Mouse (Mus musculus) heart, postnatal 36 days (tissue): ENCODE results near the gene Slc22a15. TPM values are rescaled to one million over a fixed set of nuclear protein-coding genes. Genes with fewer than 3 reads are reported as not detected.

Source experiments
- DNase-seq, 2 experiments: peaks; one replicate each; pipeline ENCODE4 v3.0.0; 2021 to 2022
- intact Hi-C: fragments of 180-260 bp; cut with DNase I; formaldehyde crosslinking; loops from one replicate; pipeline ENCODE4 v1.15.1; 2025
- total RNA-seq, 2 experiments: library from RNA; stranded (reverse); gene quantifications; 2 replicates each; pipeline ENCODE4 v1.2.3; 2021

Slc22a15 gene
- total RNA-seq, 2 experiments from 2014 or later, result 2.5 to 2.8 TPM

GRCm38 (mm10) chr3:101873061-101873675, 51.1 kb downstream of the Slc22a15 start:
- no peak for DNase-seq
- intact Hi-C loops, result no loop called here

DNA sequence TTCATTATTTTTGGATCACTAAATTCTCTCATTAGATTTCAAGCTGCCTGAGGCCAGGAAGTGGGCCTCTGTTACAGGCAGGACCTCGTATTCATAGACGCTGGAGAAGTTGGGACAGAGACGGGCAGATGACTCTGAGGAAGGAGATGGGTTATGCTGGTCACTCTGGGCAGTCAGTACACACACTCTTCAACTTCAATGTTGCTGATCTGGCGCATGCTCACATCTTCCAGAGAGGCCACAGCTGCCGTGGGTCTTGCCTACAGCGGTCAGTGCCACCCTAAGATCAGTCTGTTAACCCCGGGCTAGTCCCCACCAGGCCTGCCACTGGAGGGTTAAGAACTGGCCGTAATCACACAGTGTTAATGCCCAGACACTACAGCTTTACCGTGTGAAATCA, 52.3 kb downstream of the Slc22a15 start:
- intact Hi-C loops, result no loop called here
- DNase-seq, result no peak

- DNase-seq, result no peak
- intact Hi-C loops, result no loop called here
Observed at GRCm38 (mm10) chr3:101867001-101867421, 57.2 kb downstream of the Slc22a15 start.

GRCm38 (mm10) chr3:101861856-101862255, 62.4 kb downstream of the Slc22a15 start:
- DNase-seq, result no peak

GRCm38 (mm10) chr3:101860151-101860550, 64.1 kb downstream of the Slc22a15 start:
- no peak for DNase-seq
- intact Hi-C loops, result no loop called here

More at GRCm38 (mm10) chr3:101861856-101862255, 62.4 kb downstream of the Slc22a15 start:
- intact Hi-C loops, result no loop called here

GRCm38 (mm10) chr3:101859740-101860139, 64.5 kb downstream of the Slc22a15 start:
- intact Hi-C loops, result no loop called here

DNA sequence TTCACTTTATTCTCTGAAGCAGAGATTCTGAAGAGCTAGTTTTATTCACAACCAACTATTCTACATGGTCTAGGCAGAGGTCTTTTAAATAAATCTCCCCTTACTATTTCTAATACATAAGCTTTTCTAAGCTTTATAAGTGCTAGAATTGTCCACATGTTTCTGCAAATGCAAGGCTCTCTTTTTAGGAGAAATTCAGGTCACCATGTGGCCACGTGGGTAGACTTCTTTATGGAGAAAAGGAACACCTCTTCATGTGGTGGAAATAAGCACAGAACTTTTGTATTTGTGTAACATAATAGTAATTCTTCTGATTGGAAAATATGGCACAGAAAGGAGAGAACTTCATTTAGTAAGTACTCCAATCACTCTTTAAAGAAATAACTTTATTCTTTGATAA, 70.2 kb downstream of the Slc22a15 start:
- intact Hi-C loops, result no loop called here
- no peak for DNase-seq

More at GRCm38 (mm10) chr3:101859740-101860139, 64.5 kb downstream of the Slc22a15 start:
- no peak for DNase-seq

DNA sequence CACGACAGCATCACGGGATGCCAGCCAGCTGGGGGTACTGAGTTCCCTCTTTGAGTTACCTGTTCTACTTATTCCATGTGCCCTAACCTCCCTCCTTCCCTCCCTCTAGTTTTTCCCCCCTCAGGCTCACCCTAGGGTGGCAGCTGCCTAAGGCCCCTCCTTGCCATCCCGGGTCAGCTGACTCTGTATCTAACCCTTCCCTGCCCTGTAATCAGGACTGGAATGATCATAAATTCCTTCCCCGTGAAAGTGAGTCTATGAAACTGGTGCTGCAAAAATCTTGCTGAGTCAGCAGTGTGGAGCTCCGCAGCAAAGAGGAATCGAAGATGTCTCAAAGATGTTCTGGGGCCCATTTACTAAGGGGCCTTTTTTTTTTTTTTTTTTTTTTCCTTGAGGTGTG, 72.9 kb downstream of the Slc22a15 start:
- DNase-seq, result no peak
- intact Hi-C loops, result no loop called here

- intact Hi-C loops, result no loop called here
Observed at GRCm38 (mm10) chr3:101848816-101849215, 75.4 kb downstream of the Slc22a15 start, which contains the start of gene Mab21l3. Mab21l3 (minus strand) TSS chr3:101848959.

DNA sequence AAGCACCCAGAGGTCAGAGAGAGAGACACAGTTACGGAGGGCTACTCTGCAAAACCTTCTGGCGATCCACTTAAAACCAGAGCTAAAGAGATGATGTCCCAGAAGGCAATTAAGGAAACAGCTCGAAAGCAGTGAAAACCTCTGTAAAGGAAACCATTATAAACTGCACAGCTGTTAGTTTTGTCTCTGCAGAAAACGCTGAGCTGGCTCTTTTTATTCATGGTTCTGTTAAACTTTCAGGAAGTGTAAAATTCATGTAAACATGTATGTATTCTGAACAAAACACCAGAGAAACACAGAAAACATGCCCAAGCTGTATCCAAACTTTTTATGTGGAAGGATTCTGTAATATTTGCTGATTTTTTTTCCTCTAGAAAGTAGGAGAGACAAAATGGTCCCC, 78.2 kb downstream of the Slc22a15 start:
- DNase-seq, result no peak
- intact Hi-C loops, result no loop called here

More at GRCm38 (mm10) chr3:101848816-101849215, 75.4 kb downstream of the Slc22a15 start, which contains the start of gene Mab21l3:
- DNase-seq, result no peak

DNA sequence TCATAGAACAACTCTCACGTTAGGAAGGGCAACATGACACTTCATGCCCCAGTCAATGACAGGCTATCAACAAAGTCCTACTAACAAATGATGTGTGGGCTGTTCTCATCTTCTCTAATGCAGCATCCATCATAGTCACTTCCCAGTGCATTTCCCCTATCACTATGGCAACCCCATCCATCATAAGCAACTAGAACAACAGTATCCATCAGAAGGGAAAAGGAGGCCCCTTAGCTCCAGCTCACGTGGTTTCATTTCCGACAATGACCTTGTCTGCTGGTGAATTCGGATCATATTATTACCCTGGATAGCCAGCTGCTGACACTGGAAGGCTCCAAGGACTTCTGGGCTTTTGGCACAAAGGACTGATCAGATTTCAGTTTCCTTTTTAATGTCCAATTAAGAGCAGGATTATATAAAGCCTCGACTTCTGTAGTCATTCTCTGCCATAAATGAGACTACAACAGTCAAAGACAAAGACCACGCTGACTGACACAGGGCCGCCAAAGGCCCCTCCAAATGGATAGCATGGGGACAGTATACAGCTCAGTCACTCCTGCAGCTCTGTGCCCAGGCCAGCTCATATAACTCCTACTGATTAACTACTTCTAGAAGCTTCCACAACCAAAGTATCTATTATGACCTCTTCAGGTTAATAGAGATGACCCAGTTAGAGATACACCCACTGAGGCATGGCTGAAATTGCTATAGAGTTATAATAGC, 81.7 kb downstream of the Slc22a15 start:
- DNase-seq, result no peak
- intact Hi-C loops, result no loop called here

GRCm38 (mm10) chr3:101839327-101839726, 84.9 kb downstream of the Slc22a15 start:
- intact Hi-C loops, result no loop called here

DNA sequence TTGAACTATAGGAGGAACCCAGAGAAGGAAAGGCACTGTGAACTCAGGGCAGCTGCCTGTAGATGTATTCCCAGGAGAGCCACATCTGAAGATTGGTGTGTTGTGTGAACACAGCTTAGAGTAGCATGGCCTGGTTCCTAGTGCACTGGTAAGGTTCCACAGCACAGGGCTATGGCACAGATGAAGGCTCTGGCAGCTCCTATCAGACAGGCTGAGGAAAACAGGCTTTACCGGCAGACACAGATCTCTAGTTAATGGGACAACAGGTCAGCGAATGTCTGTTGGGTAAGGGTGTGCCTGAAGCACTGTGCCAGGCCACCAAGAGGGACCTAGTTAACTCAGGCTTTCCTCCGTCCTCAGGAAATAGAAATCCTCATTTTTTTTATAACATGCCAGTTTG, 87.3 kb downstream of the Slc22a15 start:
- intact Hi-C loops, result no loop called here
- DNase-seq, result no peak

More at GRCm38 (mm10) chr3:101839327-101839726, 84.9 kb downstream of the Slc22a15 start:
- no peak for DNase-seq

GRCm38 (mm10) chr3:101836532-101836931, 87.7 kb downstream of the Slc22a15 start:
- DNase-seq, result no peak
- intact Hi-C loops, result no loop called here

DNA sequence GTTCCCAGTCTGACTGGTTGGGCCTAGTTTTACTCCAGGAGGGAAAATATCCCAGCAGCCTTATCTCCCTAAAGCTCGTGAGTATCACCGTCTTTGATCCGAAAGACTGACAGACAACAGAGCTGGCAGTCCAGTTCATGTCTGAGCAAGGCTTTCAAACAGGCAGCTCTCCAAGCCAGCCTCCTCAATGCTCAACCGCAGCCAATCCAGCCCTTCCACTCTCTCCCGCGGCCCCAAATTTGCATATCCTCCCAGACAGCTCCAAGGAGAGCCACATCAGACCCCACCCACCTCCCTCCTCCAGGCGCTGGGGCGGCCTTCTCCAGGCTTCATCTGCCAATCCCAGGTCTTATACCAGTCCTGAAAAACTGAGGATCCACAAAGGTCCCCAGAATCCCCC, 88.2 kb downstream of the Slc22a15 start:
- intact Hi-C loops, result no loop called here
- peak; percentile 60 to 67 for DNase-seq

DNA sequence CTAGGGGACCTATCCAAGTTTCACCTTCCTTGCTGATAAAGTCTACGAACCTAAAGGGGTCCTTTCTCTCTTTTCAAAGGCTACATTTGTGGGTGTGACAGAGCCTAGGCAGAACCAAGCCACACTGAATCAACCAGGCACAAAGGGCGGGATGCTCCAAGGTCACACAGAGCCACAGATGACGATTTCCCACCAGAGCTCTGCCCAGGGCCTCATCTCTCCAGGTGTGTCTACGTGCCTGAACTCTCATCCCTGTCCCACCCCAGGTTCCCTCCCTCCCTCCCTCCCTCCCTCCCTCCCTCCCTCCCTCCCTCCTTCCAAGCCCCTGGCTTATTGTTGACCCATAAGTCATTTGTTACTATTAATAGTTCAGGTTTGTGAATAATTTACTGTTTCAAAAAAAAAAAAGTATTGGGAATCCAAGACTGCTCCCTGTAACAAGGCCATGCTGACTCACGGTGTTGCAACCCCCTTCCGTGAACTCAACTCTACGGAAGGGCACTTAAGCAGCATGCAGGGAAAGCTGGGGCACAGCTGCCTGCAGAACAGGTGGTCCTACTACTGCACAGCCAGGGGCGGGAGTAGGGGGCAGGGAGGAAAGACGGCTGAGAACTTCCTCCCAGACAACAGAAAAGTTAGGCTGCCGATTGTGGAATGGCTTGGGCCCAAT, 92.9 kb downstream of the Slc22a15 start:
- no peak for DNase-seq
- intact Hi-C loops, result no loop called here

GRCm38 (mm10) chr3:101829881-101830616, 94.2 kb downstream of the Slc22a15 start:
- intact Hi-C loops, result no loop called here
- DNase-seq, result no peak

DNA sequence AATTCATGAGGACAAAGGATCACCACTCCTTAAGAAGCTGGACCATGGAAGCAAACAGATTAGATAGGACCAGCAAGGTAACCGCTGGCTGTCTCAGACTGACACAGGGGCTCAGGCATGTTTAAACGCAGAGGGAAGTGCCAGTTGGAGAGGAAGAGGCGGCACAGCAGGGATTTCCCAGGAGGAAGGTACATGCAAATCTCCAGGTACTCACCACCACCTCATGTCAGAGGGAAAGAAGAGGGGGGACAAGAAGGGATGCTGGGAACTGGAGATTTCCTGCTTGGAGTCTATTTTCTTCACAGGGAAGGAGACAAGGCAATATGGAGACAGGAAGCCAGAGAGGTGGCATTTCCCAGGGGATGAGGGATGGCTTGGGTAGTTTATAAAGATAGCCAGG, 95.7 kb downstream of the Slc22a15 start:
- intact Hi-C loops, result no loop called here
- DNase-seq, result no peak

- intact Hi-C loops, result no loop called here
- no peak for DNase-seq
Observed at GRCm38 (mm10) chr3:101827220-101827715, 97.0 kb downstream of the Slc22a15 start.

DNA sequence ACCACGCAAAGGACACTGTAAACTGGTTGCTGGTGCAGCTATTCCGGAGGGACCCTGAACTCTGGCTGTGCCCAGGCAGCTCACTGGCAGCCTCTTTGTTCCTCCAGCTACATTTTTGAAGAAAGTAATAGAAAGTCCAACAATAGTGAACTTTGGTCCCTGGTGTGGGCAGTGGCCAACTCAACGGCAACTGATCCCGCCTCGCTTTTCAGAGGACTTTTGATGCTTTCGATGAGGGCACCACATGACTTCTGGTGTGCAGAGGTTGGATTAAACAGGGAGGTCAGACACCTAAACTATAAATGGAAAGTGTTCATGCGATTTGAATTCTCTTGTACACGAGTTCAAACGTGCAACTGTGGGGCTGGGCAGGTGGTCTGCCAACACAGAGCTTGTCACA, 99.9 kb downstream of the Slc22a15 start:
- DNase-seq, result no peak
- intact Hi-C loops, result no loop called here

DNA sequence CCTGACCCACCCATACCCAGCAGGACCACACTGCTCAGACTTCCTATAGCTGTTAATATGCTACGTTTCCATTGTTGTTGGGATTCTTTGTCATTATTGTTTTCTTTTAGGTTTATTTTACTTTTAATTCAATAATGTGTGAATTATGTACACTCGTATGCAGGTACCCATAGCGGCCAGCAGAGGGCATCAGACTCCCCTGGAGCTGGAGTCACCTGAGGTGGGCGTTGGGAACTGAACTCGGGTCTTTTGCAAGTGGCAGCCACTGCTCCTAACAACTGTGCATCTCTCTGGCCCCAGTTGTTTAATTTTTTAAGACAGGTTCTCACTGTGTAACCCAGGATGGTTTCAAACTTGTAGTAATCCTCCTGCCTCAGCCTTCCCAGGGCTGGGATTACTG, 102.2 kb downstream of the Slc22a15 start:
- intact Hi-C loops, result no loop called here
- DNase-seq, result no peak
